Mouse (Mus musculus) heart, postnatal 10 days (tissue): Measurements from ENCODE around the gene Lcp2. TPM values are rescaled to one million over a fixed set of nuclear protein-coding genes. Genes with fewer than 3 reads are reported as not detected.

Source experiments
- DNase-seq, 2 experiments: peaks; one replicate each; pipeline ENCODE4 v3.0.0; 2021
- intact Hi-C: fragments of 180-260 bp; cut with DNase I; formaldehyde crosslinking; loops from one replicate; pipeline ENCODE4 v1.15.1; 2025
- total RNA-seq, 2 experiments: library from RNA; stranded (reverse); gene quantifications; 2 replicates each; pipeline ENCODE4 v1.2.3; 2021

Lcp2 gene
- total RNA-seq, 2 experiments from 2014 or later, result 1.6 to 2.2 TPM

- intact Hi-C loops, result no loop called here
- DNase-seq, result no peak
These were observed 6.7 kb upstream of the Lcp2 start for GRCm38 (mm10) chr11:34040061-34040460.

DNA sequence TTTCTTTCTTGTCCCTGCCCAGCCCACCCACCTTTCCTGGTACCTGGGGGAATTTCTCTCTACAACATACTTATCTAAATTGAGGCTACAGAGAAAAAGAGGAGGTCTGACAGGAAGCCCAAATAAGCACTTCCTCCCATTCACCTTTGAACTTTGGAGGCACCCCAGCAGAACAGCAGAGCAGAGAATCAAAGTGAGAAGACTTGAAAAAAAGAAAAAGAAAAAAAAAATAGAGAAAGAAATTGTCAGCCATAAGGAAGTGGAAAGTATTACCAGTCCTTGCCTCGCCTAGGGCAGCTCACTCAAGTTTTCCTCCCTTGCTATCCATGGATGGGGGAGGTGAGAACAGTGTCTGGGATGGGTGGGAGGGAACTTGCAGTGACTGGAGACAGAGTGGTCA, 3.9 kb upstream of the Lcp2 start:
- DNase-seq, result no peak
- intact Hi-C loops, result no loop called here

DNA sequence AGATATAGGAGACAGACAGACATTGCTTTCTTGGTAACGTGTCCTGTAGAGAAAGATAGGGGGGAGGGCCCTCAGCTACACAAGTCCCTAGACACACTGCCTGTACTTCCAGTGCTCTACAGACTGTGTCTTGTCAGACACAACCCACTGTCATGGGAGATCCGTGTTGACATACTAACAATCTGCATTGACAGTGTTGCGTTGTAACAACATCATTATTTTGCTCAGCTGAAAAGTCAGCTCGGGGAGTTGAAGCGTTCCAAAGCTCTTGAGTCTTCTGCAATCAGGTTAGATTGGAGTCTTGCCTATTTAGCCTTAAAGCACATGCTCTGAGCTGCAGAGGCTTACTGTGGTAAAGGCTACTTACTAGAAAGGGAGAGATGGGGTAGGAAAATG, 820 bp downstream of the Lcp2 start:
- DNase-seq, result peak in 1 of 2 experiments; percentile 7
- intact Hi-C loops, result no loop called here

DNA sequence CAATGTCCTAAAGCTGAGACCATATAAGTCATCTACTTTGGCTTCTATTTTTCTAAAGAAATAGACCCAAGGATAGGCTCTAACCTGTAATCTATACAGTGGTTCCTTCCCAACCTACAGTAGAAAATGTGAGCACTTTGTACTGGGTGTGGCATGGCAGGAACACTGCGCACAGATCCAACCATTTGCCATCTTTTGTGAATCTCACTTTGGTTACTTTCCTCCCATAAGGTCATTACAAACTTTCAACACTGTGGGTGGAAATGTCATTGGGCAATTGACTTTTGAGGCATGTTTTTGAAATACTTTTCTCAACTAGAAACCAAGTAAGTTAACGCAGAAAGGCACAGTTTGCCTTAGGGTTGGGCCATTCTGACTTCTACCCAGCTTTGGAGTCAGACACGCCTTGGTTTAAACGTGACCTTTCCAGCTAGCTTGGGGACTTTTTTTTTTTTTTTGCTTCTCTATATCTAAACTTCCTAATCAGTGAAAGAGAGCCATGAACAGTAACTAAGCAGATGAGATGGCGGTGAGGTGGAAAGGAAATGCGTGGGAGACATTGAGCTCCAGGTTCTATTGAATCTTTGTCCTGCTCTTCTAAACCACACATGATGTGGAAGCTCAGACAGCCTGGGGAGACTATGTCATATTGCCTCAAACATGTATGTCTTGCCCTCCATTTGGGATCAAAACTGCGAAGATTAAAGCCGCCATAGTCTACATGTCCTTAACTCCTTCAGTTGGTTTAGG, 1.8 kb downstream of the Lcp2 start:
- DNase-seq, result no peak
- intact Hi-C loops, result no loop called here

- no peak for DNase-seq
- intact Hi-C loops, result no loop called here
These were observed 2.3 kb downstream of the Lcp2 start for GRCm38 (mm10) chr11:34049125-34049379.

DNA sequence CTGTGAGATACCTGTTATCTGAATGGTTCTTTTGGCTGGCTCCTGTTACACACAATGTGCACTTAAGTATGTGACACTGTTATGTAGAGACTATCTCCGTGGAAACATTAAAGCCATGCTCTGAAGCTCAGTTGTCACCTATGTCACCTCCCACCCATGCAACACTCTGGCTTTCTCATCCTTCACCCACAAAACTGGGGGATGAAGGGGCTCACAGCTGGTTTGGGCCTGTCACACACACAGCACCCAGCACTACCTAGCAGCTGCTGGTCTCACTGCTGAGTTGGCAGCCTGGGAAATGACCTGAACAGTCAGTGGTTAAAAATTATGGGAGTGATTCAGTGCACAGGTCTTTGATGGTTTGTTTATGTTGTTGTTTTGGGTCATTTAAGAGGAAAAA, 3.3 kb downstream of the Lcp2 start:
- no peak for DNase-seq
- intact Hi-C loops, result no loop called here

GRCm38 (mm10) chr11:34050643-34051042, 3.9 kb downstream of the Lcp2 start:
- intact Hi-C loops, result no loop called here

DNA sequence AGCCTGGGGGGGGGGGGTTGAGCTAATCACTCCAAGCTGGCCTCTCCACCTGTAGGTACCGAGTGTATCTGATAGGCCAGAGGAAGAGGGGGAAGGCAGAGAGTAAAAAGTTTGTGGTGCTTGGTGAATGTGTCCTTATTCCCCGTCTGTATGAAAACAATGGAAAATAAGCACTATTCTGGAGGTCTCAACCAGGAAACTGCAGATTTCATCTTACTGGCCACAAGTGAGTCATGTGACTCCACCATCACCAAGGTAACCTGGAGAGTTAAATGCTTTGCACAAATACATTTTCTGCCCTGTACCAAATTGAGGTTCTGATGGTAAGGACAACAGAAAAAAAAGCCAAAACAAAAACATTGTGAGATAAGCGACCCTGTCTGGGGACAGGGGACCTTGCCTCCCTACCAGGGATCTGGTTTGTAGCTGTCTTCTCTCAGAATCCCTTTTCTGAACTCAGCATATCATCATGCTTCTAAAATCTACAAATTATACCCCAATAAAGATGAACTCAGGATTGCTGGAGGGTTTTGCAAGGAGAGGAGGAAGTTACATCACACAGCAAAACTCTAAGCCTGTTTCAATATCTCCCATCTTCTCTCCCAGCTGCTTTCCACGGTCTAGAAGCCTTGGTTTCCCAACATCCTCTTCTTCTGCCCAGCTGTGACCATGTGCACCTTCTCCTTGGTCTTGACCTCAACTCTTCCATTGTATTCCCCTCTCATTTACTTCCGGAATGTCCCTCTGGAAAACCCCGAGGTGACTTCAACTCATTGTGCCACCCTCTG, 6.5 kb downstream of the Lcp2 start:
- intact Hi-C loops, result no loop called here
- DNase-seq, result no peak

More at GRCm38 (mm10) chr11:34050643-34051042, 3.9 kb downstream of the Lcp2 start:
- DNase-seq, result no peak

DNA sequence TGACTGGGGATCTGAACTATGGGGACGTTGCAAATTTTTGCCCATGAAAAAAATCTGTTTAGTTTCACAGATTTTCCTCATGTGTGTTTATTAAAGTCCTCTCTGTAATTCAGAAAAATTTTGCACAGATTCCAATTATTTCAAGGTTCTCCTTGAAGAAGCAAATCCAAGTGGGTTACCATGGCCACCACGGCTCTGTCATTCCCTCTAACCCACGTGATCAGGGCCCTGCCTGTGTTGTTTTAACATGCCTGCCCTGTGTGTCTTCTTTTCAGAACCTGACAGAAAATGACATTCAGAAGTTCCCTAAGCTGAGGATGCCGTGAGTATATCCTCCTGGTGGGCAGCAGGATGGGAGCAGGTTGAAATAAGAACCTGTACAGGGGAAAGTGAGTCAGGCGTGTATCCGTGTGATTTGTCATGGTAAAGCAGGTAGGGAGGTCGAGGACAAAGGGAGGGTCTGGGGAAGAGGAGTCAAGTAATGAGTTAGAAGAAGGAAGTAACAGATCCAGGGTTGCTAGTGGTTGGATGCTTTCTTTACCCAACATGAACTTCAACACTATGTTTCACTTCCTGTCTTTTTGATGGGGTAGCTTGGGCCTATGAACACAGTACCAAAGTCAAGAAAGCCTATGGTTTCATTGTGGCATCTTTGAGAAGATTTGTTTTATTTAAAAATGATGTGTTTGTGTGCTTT, 7.5 kb downstream of the Lcp2 start:
- no peak for DNase-seq
- intact Hi-C loops, result no loop called here

DNA sequence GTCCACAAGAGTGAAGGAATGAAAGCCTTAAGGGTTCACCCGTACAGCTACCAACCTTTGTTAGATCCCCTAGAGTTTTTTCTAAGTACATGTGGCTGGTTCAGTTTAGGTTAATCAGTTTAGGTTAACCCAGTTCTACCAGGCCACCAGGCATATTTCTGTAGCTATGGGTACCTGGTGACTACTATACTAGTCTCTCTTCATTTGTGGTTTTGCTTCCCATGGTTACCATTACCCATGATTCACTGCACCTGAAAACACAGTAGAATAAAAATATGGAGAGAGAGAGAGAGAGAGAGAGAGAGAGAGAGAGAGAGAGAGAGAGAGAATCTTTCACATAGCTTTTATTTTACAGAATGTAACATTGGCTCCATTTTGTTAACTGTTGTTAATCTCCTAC, 10.0 kb downstream of the Lcp2 start:
- DNase-seq, result no peak
- intact Hi-C loops, result no loop called here

DNA sequence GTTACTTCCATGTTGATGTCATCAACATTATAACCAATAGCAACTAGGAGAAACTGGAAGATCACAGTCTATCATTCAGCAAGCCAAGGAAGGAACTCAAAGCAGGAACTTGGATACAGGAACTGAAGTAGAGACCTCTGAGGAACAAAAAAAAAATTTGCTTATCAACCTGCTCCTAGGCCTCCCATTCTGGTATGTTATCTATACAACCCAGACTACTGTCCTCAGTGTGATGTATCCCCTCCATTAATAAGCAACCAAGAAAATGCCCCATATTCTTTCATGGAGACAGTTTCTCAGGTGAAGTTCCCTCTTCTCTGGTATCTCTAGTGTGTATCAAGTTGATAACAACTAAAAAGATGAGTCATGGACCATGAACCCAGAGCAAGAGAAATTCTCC, 11.6 kb downstream of the Lcp2 start:
- no peak for DNase-seq
- intact Hi-C loops, result no loop called here

DNA sequence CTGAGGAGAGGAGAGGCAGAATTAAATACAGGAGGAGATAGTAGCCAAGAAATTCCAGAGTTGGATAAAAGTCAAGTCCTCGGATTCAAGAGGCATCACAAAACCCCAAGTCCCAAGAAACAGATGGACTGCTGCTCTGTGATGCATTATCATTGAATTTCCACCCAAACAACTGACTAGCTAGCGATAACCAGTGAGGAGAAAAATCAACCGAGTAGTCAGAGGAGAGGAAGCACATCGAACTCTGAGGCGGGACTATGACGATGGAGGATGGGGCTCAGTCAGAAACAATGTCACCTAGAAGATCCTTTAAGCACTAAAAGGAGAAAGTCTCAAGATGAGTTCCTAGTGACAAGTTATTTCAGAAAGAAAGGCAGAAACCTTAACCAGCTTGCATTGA, 12.2 kb downstream of the Lcp2 start:
- no peak for DNase-seq
- intact Hi-C loops, result no loop called here

DNA sequence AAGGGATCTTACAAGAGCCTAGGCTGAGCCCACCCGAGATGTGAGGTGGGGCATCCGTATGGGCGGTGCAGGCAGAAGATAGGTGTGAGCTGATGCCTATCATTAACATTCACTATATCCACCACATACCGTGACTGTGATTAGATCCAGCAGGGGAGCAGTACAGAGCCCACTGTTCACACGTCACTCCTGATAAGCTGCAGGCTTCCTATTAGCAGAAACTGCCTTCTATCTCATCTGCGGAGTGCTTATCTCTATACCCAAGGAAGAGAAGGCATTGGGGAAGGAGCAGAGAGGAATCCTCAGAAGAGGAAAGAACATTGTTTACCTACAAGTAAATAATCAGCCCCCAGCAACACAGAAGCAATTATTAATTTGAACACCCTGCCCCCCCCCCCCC, 15.0 kb downstream of the Lcp2 start:
- DNase-seq, result no peak
- intact Hi-C loops, result no loop called here

GRCm38 (mm10) chr11:34063257-34063656, 16.5 kb downstream of the Lcp2 start:
- DNase-seq, result no peak
- intact Hi-C loops, result no loop called here

- DNase-seq, result peak in 1 of 2 experiments; percentile 28
- intact Hi-C loops, result no loop called here
These were observed 17.2 kb downstream of the Lcp2 start for GRCm38 (mm10) chr11:34063702-34064485.

DNA sequence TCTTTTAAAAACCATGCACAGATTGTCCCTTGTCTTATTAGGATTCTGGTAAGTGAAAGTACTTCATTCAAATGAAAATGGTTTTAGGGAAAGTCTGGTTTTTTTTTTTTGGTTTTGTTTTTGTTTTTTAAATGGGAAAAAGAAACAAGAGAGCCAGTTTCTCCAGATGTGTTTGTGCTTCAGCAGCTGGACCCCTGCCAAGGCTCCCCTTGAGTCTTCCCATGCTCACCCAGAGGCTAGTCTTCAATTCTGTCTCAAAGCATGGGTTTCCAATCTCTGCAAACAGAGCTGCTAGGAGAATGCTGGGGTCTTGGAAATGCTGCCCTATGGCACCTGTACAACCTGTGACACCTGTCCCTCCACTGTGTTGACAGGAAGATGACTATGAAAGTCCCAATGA, 23.9 kb downstream of the Lcp2 start:
- intact Hi-C loops, result loop anchor here (5.0 kb wide), 1 partner anchor 143 kb away; no protein-coding TSS in a partner anchor
- DNase-seq, result no peak

DNA sequence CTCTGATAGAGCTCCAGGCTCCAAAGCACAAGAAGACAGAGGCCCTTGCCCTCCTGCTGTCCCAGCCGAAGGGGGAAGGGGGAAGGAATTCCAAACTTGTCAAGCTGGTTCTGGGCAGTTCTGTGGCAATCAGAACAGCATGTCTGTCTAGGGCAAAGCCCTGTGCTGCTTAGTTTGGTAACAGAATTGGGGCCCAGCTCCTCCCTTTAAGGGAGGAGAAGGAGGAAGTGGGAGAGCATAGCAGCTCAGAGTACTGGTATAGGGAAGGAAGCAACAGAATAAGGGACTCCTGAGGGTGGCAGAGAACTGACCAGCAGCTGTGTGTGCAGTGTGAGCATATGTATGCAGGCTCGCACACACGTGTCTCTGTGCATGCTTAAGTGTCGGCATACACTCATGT, 25.6 kb downstream of the Lcp2 start:
- intact Hi-C loops, result loop anchor here (5.0 kb wide), 1 partner anchor 145 kb away; no protein-coding TSS in a partner anchor
- DNase-seq, result no peak

DNA sequence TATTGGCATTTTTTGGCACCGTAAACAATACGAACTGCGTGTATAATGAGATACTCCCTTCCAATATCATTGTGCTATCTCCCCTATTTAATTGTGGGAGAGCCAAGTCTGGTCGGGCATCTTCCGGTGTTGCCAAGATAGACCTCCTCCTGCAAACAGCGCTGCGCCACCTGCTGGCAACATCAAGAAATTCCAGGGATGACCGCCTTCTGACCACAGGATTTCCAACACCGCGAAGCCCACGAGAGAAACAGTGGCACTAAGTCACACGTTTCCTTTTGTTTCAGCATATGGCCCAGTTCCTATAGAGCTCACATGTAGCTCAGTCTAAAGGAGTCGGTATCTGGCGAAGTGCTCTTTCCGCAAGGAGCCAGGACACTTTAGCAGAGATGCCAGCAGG, 27.1 kb downstream of the Lcp2 start:
- intact Hi-C loops, result loop anchor here (1.0 to 5.0 kb wide), 2 partner anchors 71 to 146 kb away; no protein-coding TSS in a partner anchor
- peak; percentile 63 to 78 for DNase-seq

- intact Hi-C loops, result no loop called here
- DNase-seq, result no peak
These were observed 31.1 kb downstream of the Lcp2 start for GRCm38 (mm10) chr11:34077870-34078269.

- DNase-seq, result no peak
- intact Hi-C loops, result no loop called here
These were observed 31.9 kb downstream of the Lcp2 start for GRCm38 (mm10) chr11:34078581-34078980.
